Mouse (Mus musculus): ENCODE measurements around the gene Usp48. TPM values are rescaled to one million over a fixed set of nuclear protein-coding genes. Genes with fewer than 3 reads are reported as not detected.

Gene Usp48
- polyA plus RNA-seq, 1 experiment from 2014 or later, result 63.0 TPM

GRCm38 (mm10) chr4:137627476-137628235 is 34.1 kb downstream of the Usp48 start:
- ATAC-seq (ENCODE audit: low FRiP score, low read depth), result no peak
- Histone ChIP-seq H3K9me3 (no peaks in the 10 kb centered on the region), H3K27me3 (no peaks in the 10 kb centered on the region), H3K4me3 (no peak overlapping the region), H3K4me1 (replicated peaks) (no peaks in the 10 kb centered on the region), H3K36me3 (peaks cover 65% of the 10 kb centered on the region), H3K9ac (no peak overlapping the region), H3K27ac (replicated peaks) (no peak overlapping the region), H3K4me2 (no peak overlapping the region)
- WGBS, result 59% methylated on average over 8 of the region's 8 CpGs

GRCm38 (mm10) chr4:137628400-137628799 is 34.8 kb downstream of the Usp48 start:
- no peak for ATAC-seq (ENCODE audit: low FRiP score, low read depth)

GRCm38 (mm10) chr4:137629354-137629753 is 35.8 kb downstream of the Usp48 start:
- peaks cover 63% of the 10 kb centered on the region for H3K36me3 ChIP-seq

More at GRCm38 (mm10) chr4:137628400-137628799, 34.8 kb downstream of the Usp48 start:
- Histone ChIP-seq H3K4me1 (replicated peaks) (no peaks in the 10 kb centered on the region), H3K36me3 (peaks cover 65% of the 10 kb centered on the region), H3K4me2 (no peak overlapping the region), H3K27me3 (no peaks in the 10 kb centered on the region), H3K9me3 (no peaks in the 10 kb centered on the region), H3K9ac (no peak overlapping the region), H3K27ac (replicated peaks) (no peak overlapping the region), H3K4me3 (no peak overlapping the region)
- 89% methylated on average over 6 of the region's 6 CpGs for WGBS

GRCm38 (mm10) chr4:137630153-137630552 is 36.6 kb downstream of the Usp48 start:
- Histone ChIP-seq H3K4me3 (no peak overlapping the region), H3K36me3 (peaks cover 69% of the 10 kb centered on the region), H3K27ac (replicated peaks) (no peak overlapping the region), H3K9me3 (no peaks in the 10 kb centered on the region), H3K27me3 (no peaks in the 10 kb centered on the region), H3K9ac (no peak overlapping the region), H3K4me2 (no peak overlapping the region), H3K4me1 (replicated peaks) (no peaks in the 10 kb centered on the region)
- no peak for ATAC-seq (ENCODE audit: low FRiP score, low read depth)
- WGBS, result 77% methylated on average over 2 of the region's 2 CpGs

More at GRCm38 (mm10) chr4:137629354-137629753, 35.8 kb downstream of the Usp48 start:
- Histone ChIP-seq H3K9ac (no peak overlapping the region), H3K4me3 (no peak overlapping the region), H3K4me1 (replicated peaks) (no peaks in the 10 kb centered on the region), H3K27me3 (no peaks in the 10 kb centered on the region), H3K4me2 (no peak overlapping the region), H3K9me3 (no peaks in the 10 kb centered on the region), H3K27ac (replicated peaks) (no peak overlapping the region)
- 74% methylated on average over 7 of the region's 7 CpGs for WGBS
- ATAC-seq (ENCODE audit: low FRiP score, low read depth), result no peak

- H3K27ac ChIP-seq (replicated peaks), result no peak overlapping the region
- H3K4me3 ChIP-seq, result no peak overlapping the region
- no peak overlapping the region for H3K9ac ChIP-seq
- ATAC-seq (ENCODE audit: low FRiP score, low read depth), result no peak
- 67% methylated on average over 3 of the region's 3 CpGs for WGBS
- no peaks in the 10 kb centered on the region for H3K4me1 ChIP-seq (replicated peaks)
- peaks cover 79% of the 10 kb centered on the region for H3K36me3 ChIP-seq
- no peaks in the 10 kb centered on the region for H3K9me3 ChIP-seq
- H3K27me3 ChIP-seq, result no peaks in the 10 kb centered on the region
- no peak overlapping the region for H3K4me2 ChIP-seq
These were observed 38.0 kb downstream of the Usp48 start for GRCm38 (mm10) chr4:137631596-137631995.

- Histone ChIP-seq H3K36me3 (peaks cover 85% of the 10 kb centered on the region), H3K4me1 (replicated peaks) (no peaks in the 10 kb centered on the region), H3K9ac (no peak overlapping the region), H3K27ac (replicated peaks) (no peak overlapping the region), H3K4me2 (no peak overlapping the region), H3K27me3 (no peaks in the 10 kb centered on the region), H3K4me3 (no peak overlapping the region), H3K9me3 (no peaks in the 10 kb centered on the region)
- no peak for ATAC-seq (ENCODE audit: low FRiP score, low read depth)
- 86% methylated on average over 4 of the region's 4 CpGs for WGBS
These were observed 39.8 kb downstream of the Usp48 start for GRCm38 (mm10) chr4:137633394-137633793.

- peaks cover 90% of the 10 kb centered on the region for H3K36me3 ChIP-seq
These were observed 43.0 kb downstream of the Usp48 start for GRCm38 (mm10) chr4:137636597-137636996.

GRCm38 (mm10) chr4:137641556-137641955 is 48.0 kb downstream of the Usp48 start:
- H3K4me1 ChIP-seq (replicated peaks), result no peaks in the 10 kb centered on the region
- no peaks in the 10 kb centered on the region for H3K9me3 ChIP-seq
- no peak overlapping the region for H3K9ac ChIP-seq
- ATAC-seq (ENCODE audit: low FRiP score, low read depth), result no peak
- no peak overlapping the region for H3K4me3 ChIP-seq
- peaks cover 78% of the 10 kb centered on the region for H3K36me3 ChIP-seq
- H3K27ac ChIP-seq (replicated peaks), result no peak overlapping the region
- no peaks in the 10 kb centered on the region for H3K27me3 ChIP-seq
- no peak overlapping the region for H3K4me2 ChIP-seq
- 84% methylated on average over 5 of the region's 5 CpGs for WGBS

More at GRCm38 (mm10) chr4:137636597-137636996, 43.0 kb downstream of the Usp48 start:
- Histone ChIP-seq H3K4me3 (no peak overlapping the region), H3K27me3 (no peaks in the 10 kb centered on the region), H3K4me1 (replicated peaks) (no peaks in the 10 kb centered on the region), H3K27ac (replicated peaks) (no peak overlapping the region), H3K9me3 (no peaks in the 10 kb centered on the region), H3K9ac (no peak overlapping the region), H3K4me2 (no peak overlapping the region)
- ATAC-seq (ENCODE audit: low FRiP score, low read depth), result no peak
- WGBS, result 85% methylated on average over 3 of the region's 3 CpGs

- Histone ChIP-seq H3K36me3 (peaks cover 76% of the 10 kb centered on the region), H3K4me3 (no peak overlapping the region), H3K4me1 (replicated peaks) (no peaks in the 10 kb centered on the region), H3K9ac (no peak overlapping the region), H3K27ac (replicated peaks) (no peak overlapping the region), H3K27me3 (no peaks in the 10 kb centered on the region), H3K9me3 (no peaks in the 10 kb centered on the region), H3K4me2 (no peak overlapping the region)
- ATAC-seq (ENCODE audit: low FRiP score, low read depth), result no peak
- 57% methylated on average over 2 of the region's 2 CpGs for WGBS
These were observed 48.5 kb downstream of the Usp48 start for GRCm38 (mm10) chr4:137642101-137642500.

- Histone ChIP-seq H3K4me3 (no peak overlapping the region), H3K9me3 (no peaks in the 10 kb centered on the region), H3K9ac (no peak overlapping the region), H3K27ac (replicated peaks) (no peak overlapping the region), H3K27me3 (no peaks in the 10 kb centered on the region), H3K36me3 (peaks cover 71% of the 10 kb centered on the region), H3K4me1 (replicated peaks) (no peaks in the 10 kb centered on the region), H3K4me2 (no peak overlapping the region)
- 97% methylated on average over 2 of the region's 2 CpGs for WGBS
- no peak for ATAC-seq (ENCODE audit: low FRiP score, low read depth)
These were observed 49.9 kb downstream of the Usp48 start for GRCm38 (mm10) chr4:137643459-137643858.

GRCm38 (mm10) chr4:137646262-137646661 is 52.7 kb downstream of the Usp48 start:
- ATAC-seq (ENCODE audit: low FRiP score, low read depth), result no peak
- H3K36me3 ChIP-seq, result peaks cover 69% of the 10 kb centered on the region
- no peak overlapping the region for H3K4me2 ChIP-seq
- no peak overlapping the region for H3K4me3 ChIP-seq
- H3K27ac ChIP-seq (replicated peaks), result no peak overlapping the region
- no peak overlapping the region for H3K9ac ChIP-seq
- H3K27me3 ChIP-seq, result no peaks in the 10 kb centered on the region
- no peaks in the 10 kb centered on the region for H3K4me1 ChIP-seq (replicated peaks)
- H3K9me3 ChIP-seq, result no peaks in the 10 kb centered on the region

GRCm38 (mm10) chr4:137647648-137648047 is 54.1 kb downstream of the Usp48 start:
- Histone ChIP-seq H3K4me2 (no peak overlapping the region), H3K27ac (replicated peaks) (no peak overlapping the region), H3K4me3 (no peak overlapping the region), H3K27me3 (no peaks in the 10 kb centered on the region), H3K4me1 (replicated peaks) (no peaks in the 10 kb centered on the region), H3K9ac (no peak overlapping the region), H3K36me3 (peaks cover 72% of the 10 kb centered on the region), H3K9me3 (no peaks in the 10 kb centered on the region)
- 67% methylated on average over 6 of the region's 6 CpGs for WGBS
- no peak for ATAC-seq (ENCODE audit: low FRiP score, low read depth)

GRCm38 (mm10) chr4:137648230-137648629 is 54.7 kb downstream of the Usp48 start:
- Histone ChIP-seq H3K27ac (replicated peaks) (no peak overlapping the region), H3K9me3 (no peaks in the 10 kb centered on the region), H3K36me3 (peaks cover 73% of the 10 kb centered on the region), H3K4me1 (replicated peaks) (no peaks in the 10 kb centered on the region), H3K9ac (no peak overlapping the region), H3K4me3 (no peak overlapping the region), H3K4me2 (no peak overlapping the region), H3K27me3 (no peaks in the 10 kb centered on the region)
- 88% methylated on average over 9 of the region's 9 CpGs for WGBS
- no peak for ATAC-seq (ENCODE audit: low FRiP score, low read depth)
